1 mouse cellular context compared by ENCODE assay signal in genomic region chr13:108157156-108157555, GRCm38 (mm10).
TF ChIP-seq lines count a peak whose summit lies in the region.

No protein-coding gene starts in this region.

TF ChIP-seq in CH12.LX, 34 proteins besides CTCF, POLR2A, EP300 and RAD21:
- TF ChIP-seq TBP (conservative IDR thresholded peaks at IDR 0.05; ENCODE audit: low read depth, low read length) (peak; percentile 74), E2F4 (IDR thresholded peaks at IDR 0.05; ENCODE audit: insufficient replicate concordance, low read depth, low read length) (no peak)
